Mouse (Mus musculus): ENCODE data around the gene Psmd13.

- TF ChIP-seq CTCF (IDR thresholded peaks at IDR 0.05; ENCODE audit: extremely low read depth, insufficient read depth, insufficient read length, insufficient replicate concordance) (no peak), POLR2A (IDR thresholded peaks at IDR 0.05; ENCODE audit: low read depth, low read length) (no peak)
These were observed 16.1 kb downstream of the Psmd13 start for GRCm38 (mm10) chr7:140897863-140898262.
